Mouse (Mus musculus) cerebellum, postnatal 14 days (tissue): ENCODE measurements at regions not wholly inside any gene's neighbourhood (a gene's known extent, or its start where the extent isn't known, plus 50 kb on each side); places are given as distances from the start of the nearest gene placed in this dataset.

Experiments
- DNase-seq, 2 experiments: peaks; one replicate each; pipeline ENCODE4 v3.0.0; 2021; ENCODE audit warnings: mixed read lengths in 2 of 2

DNA sequence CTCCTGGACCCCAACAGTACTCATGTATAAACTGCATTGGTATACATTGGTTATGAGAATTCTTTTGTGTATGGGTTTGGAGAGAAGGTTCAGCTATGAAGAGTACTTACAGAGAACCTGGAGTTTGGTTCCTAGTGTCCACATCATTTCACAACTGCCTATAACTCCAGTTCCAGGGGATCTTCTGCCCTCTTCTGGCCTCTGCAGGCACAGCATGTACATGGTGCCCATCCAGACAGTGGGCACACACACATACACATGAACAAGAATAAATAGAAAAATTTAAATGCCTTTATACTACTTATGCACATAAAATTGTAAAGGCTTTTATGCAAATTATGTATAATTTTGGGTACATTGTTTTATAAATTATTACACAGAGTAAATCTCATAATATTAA is 59.9 kb upstream of the Spon1 start:
- DNase-seq = no peak

DNA sequence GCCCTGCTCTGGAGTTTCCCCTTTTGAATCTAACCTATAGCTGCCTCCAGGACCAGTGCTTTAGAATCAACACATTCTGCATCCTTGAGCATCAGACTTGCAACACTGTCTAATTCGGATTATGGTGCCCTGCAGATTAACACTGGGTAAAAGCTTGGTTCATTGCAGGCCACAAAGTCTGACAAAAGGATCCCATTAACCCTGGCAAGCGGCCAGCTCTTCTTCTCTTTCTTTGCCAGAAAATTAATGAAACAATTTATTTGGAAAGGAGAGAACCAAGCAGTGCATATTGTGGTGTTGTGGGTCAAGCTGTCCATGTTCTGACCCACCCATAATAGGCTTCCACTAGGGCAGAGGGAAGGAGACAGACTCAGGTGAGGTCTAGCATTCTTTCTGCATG is 58.2 kb upstream of the Spon1 start:
- DNase-seq = peak; percentile 69 to 81

DNA sequence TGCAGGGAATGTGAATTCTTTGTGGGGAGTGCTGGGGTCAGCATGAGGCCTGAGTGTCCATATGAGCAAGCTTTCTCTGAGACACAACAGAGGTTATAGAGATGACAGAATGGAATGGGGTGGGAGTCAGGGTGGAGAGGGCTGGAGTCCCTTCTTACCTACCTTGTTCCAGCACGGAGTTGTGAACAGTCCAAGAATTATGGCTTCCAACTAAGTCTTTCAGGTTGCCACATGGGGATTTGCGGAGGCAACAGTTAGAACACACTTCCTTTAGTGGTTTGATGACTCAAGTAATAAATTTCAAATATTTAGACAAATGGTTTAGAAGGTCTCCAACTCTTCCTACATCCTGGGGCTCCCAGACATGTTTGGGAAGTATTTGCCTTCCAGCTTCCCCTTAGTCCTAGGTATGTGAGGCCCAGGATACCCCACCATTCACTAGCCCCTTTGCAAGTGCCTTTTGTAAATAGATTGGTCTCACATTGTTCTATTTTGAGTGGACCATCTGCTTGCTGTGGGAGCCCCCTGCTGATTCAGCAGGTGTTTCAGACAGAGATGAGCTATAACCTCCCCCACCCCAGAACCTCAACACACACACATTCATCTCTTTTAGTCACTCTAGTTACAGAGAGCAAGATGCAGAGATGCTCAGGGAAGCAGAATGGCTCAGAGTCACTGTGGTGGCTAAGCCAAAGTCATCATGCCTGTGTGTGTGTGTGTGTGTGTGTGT is 55.1 kb upstream of the Spon1 start:
- DNase-seq = peak; percentile 78 to 86

DNA sequence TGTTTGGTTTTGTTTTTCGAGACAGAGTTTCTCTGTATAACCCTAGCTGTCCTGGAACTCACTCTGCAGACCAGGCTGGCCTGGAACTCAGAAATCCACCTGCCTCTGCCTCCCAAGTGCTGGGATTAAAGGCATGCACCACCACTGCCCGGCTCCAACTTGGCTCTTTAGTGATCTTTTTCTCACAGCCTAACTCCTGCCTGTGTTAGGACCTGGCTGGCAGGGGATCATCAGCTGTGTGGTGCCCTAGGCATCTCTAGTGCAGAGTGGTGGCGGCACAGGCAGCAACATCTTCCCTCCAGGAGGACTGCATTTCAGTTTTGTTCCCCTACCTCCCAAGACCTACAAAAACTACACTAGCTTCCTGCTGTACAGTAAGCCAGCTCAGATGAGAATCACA is 54.4 kb upstream of the Spon1 start:
- peak in 1 of 2 experiments; percentile 33 for DNase-seq
